Mouse (Mus musculus) thymus, postnatal 36 days (tissue): ENCODE data around the gene Parp9.
"Not testable (repeated sequence)": the region's sequence is repeated elsewhere in the genome, so short reads cannot be mapped to it uniquely, and the experiment has no call there.

Experiments
- DNase-seq, 2 experiments: peaks; one replicate each; pipeline ENCODE4 v3.0.0; 2022; ENCODE audit warnings: mixed read lengths in 2 of 2

Gene Parp9

GRCm38 (mm10) chr16:35938211-35939151 lies at the start of gene Parp9, which contains the start of gene Dtx3l:
TSS of gene Parp9 (plus strand) at chr16:35938470.
TSS of gene Dtx3l (minus strand) at chr16:35939151.
- peak; percentile 74 to 79 for DNase-seq

GRCm38 (mm10) chr16:35888910-35889309 lies 49.4 kb upstream of the Parp9 start:
- DNase-seq = no peak

- DNase-seq = no peak
Measured at GRCm38 (mm10) chr16:35890645-35891044, 47.6 kb upstream of the Parp9 start.

DNA sequence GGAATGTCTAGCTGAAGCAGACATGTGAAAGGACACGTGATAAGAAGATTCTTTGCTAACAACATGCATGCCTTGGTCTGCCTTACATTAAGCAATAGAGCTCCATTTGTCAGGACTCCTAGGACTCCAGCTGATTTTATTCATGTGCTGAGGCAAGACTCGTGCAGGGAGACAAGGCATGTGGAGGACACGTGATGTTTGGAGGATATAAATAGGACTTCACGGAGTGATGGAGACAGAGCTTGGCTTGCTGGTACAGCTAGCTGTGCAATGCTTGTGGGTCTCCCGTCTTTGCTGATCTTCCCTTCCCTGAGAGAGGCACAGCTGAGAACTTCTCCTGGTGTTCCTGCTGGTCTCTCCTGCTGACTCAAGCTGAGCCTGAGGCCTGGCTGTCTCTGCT lies 46.7 kb upstream of the Parp9 start:
- not testable (repeated sequence) for DNase-seq

GRCm38 (mm10) chr16:35894997-35895396 lies 43.3 kb upstream of the Parp9 start:
- DNase-seq = no peak

GRCm38 (mm10) chr16:35900541-35900940 lies 37.7 kb upstream of the Parp9 start:
- DNase-seq = no peak

DNA sequence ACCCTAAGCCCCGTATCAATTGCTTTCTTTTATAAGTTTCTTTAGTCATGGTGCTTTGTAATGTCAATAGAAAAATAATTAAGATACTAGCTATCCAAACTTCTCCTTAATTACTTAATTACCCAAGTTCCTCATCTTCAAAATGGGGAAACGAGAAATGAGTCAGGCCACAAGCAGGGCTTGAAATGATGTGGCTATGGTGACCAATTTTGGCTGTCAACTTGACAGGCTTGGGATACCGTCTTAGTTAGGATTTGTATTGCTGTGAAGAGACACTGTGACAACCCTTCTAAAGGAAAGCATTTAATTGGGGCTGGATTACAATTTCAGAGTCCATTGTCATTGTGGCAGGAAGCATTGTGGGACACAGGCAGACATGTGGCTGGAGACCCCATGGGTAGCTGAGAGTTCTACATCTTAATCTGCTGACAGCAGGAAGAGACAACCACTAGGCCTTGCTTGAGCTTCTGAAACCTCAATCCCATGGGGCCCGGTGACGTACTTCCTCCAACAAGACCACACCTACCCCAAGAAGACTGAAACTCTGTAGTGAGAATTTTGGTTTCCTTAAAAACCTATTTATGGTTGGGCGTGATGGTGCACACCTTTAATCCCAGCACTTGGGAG lies 35.1 kb upstream of the Parp9 start:
- no peak for DNase-seq

GRCm38 (mm10) chr16:35904121-35904736 lies 34.0 kb upstream of the Parp9 start:
- no peak for DNase-seq

DNA sequence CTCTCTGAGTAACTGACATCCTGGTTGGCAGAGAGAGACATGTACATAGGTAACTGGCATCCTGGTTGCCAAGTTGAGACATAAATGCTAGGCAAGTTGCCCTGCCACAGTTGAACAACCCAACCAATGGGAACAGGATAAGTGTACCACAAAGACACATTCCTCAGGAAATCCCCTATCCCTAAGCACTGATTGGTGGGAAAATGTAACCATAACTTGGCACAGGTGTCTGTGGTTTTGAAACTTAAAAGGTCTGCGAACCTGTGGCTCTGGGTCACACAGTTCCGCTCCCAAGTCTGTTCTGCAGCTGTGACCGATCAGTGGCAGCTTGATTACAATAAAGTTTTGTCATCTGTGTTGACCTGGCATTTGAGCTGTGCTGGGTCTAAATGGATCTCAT lies 32.9 kb upstream of the Parp9 start:
- peak; percentile 12 to 16 for DNase-seq

GRCm38 (mm10) chr16:35905819-35906485 lies 32.3 kb upstream of the Parp9 start:
- no peak for DNase-seq

- DNase-seq = no peak
Measured at GRCm38 (mm10) chr16:35906887-35907286, 31.4 kb upstream of the Parp9 start.

GRCm38 (mm10) chr16:35907432-35908201 lies 30.7 kb upstream of the Parp9 start:
- DNase-seq = no peak

DNA sequence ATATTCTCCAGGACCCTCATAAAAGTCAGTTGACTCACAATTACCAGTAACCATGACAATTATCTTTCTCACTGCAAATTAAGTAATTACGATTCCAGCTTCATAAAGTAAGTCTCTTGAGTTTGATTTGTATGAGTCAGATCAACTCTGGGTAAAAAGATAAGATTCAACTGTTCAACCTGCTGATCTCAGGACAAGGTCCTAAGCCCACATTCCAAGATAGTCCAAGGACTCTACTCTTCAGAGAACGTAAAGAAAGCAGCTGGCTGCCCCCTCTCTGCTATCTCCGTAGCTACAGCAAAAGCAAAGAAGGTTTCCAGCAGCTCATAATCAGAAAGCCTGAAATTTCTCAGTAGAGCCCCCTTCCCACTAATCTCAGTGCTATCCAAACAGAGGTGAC lies 26.8 kb upstream of the Parp9 start:
- DNase-seq = no peak

DNA sequence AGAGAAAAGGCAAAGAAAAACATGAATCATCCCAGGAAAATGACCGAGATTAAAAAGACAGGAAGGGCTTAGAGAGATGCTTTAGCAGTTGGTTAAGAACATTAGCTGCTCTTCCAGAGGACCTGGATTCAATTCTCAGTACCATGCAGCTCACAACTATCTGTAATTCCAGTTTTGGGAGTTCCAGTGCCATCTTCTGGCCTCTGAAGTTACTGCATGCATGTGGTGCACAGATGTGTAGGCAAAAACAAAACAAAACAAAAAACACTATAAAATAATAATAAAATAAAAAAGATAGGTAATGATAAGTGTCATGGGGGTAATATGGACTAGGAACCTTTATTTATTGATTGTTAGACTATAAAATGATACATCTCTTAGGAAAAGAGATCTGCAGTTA lies 24.7 kb upstream of the Parp9 start:
- peak in 1 of 2 experiments; percentile 15 for DNase-seq

- DNase-seq = no peak
Measured at GRCm38 (mm10) chr16:35914301-35914700, 24.0 kb upstream of the Parp9 start.

DNA sequence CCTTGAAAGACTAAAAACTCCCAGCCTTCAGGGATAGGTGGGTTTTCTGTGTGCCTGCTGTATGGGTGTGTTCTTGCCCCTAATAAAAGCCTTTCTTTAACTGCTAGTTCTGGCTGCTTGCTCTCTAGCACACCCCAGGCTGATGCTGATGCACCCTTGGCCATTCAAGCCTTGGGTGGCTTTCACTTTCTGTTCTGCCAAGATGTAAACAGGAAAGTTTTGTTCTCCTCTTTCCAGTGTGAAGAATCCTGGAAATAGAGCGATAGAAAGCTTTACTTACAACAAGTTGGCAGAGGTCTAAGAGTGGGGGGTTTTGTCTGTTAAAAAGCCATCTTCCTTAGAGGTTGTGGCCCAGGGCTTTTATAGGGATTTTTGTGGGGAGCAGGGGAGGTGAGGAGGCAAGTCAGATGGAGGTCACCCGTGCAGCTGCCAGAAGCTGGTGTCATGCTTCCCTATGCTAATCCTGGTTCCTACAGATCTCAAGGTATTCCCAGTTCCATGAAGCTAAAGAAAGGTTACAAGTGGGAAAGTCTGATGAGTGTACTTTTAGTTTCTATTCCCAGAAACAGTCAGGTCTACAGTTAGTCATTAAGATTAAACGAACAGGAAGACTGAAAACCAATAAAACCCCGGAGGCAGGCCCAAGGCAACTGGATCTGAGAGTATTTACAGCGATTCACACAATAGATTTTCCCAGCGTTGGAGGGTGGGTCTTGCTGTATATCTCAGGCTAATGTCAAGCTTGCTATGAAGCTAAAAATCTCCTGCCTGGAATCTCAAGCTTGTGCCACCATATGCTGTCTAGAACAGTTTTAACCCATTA lies 19.3 kb upstream of the Parp9 start:
- peak; percentile 25 to 30 for DNase-seq

- DNase-seq = no peak
Measured at GRCm38 (mm10) chr16:35921676-35922235, 16.5 kb upstream of the Parp9 start.

DNA sequence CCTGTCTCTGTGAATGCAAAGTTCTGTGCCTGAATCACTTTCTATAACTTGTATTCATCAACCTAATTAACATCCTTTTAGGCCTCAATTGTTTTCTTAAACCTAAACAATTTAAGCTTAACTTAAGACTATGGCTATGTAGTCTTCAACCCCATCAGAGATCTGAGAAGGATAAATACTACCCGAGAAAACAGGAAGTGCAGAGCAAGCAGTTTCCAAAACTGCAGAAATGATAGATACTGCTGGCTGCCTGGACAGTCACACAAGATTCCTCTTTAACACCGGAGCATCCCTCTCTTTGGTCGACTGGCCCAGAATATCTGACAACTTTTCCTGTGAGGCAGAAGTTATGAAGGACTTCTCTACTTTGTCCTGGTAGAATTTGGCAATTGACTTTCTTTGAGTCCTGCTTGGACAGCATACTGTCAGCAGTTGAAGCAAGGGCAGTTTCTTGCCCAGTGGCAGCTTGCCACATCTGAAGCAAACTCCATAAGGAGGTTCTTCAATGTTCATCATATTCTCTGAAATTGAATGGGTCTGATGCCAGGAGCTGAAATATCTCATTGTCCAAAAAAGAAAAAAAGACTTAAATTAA lies 15.9 kb upstream of the Parp9 start:
- no peak for DNase-seq

DNA sequence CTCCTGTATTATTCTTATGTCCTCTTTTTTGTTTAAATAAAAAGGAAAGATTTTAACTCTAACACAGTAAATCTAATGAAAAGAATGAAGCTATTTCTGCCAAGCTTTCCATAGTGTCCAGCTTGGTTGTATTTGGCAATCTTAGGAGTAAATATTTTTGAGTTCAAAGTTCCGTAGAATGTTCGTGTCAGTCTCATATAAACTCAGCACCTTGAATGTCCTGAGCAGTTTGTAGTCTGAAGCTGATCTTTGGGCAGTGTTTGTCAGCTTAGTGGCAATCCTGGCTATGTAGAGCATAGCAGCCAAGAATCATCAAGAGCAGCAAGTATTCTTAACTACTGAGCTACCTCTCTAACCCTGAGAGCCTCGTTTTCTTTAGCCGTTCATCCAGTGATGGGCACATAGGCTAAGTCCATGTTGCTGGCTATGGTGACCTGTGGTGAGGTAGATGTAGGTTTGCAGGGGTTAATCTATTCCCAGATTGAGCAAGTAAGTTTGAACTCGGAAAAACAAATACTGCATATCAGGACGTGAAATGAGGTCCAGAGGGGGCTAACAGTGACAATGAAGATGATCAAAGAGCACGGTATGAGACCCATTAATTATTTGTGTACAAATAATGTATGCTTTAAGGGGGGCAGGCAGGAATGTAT lies 14.6 kb upstream of the Parp9 start:
- no peak for DNase-seq

GRCm38 (mm10) chr16:35924341-35924740 lies 13.9 kb upstream of the Parp9 start:
- DNase-seq = no peak
